Mouse (Mus musculus) cerebellum, adult 2 months (tissue): ENCODE measurements around the gene Prkcb.

ENCODE experiments used
- CTCF ChIP-seq: fragments of 200-500 bp; IDR thresholded peaks from 2 replicates; pipeline ENCODE4 v1.5.1; 2011; ENCODE audit warnings: low read depth, mild to moderate bottlenecking, control low read depth, low read length, moderate library complexity, borderline replicate concordance; ENCODE audit not compliant: insufficient read depth
- POLR2A ChIP-seq: fragments of 200-500 bp; IDR thresholded peaks from 2 replicates; pipeline ENCODE4 v1.6.1; 2011; ENCODE audit warnings: low read length, control low read depth, borderline replicate concordance; ENCODE audit not compliant: insufficient read depth

DNA sequence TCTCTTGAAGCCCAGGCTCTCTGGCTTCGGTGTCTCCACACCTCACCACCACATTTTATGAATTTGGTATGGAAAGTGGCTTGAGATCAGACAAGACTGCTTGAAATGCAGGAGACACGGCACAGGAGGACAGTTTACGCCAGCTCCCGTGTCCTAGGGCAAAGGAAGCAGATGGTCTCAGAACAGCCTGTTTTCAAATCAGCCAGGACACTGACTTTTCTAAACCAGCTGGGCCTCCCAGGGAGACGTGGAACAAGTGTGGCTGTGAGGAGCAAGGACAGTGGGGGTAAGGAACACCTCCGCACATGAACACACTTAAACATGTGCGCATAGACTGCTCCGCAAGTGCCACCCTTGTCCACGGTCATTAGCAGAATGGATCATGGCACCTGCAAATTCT, 204.4 kb downstream of the Prkcb start:
- TF ChIP-seq POLR2A (no peak), CTCF (no peak)
